Mouse (Mus musculus): Measurements from ENCODE around the gene Shmt1. TPM values are rescaled to one million over a fixed set of nuclear protein-coding genes. Genes with fewer than 3 reads are reported as not detected.
A peak's percentile ranks its signal among the peaks of the same experiment; 100 is the strongest.

Gene Shmt1
- total RNA-seq, 2 experiments from 2014 or later, result 5.3 to 6.6 TPM

DNA sequence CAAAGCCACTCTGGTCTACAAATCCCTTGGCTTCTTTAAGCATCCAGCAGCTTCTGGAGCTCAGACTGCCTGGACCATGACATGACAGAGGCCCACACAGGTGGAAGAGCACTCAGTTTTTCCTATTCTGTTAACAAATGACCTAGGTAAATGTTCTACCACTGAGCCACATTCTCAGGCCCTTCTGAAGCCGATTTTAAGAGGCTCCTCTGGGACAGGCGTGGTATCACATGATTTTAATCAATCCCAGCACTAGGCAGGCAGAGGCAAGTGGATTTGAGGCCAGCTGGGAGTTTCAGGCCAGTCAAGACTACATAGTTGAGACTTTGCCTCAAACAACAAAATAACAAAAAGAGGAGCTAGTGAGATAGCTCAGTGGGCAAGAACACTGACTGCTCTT, 21.0 kb downstream of the Shmt1 start:
- DNase-seq, result no peak

DNA sequence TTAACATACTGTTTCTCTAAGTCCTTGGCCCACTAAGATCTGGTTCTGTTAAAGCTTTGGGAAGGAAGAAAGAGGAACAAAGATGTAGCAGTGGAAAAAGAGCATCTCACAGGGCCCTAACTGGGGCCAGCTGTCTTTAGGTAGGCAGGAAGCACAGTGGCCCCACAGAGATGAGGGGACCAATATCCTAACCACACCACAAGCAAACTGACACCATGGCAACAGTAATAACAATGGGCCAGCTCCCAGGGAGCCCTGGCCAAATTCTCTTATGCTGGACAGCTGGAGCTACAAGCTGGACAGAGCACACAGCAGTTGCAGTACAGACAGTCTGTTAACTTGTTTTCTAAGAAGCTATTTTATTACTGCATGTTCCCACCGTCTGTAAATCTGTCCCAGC, 23.9 kb downstream of the Shmt1 start:
- peak in 1 of 2 experiments; percentile 20 for DNase-seq

DNA sequence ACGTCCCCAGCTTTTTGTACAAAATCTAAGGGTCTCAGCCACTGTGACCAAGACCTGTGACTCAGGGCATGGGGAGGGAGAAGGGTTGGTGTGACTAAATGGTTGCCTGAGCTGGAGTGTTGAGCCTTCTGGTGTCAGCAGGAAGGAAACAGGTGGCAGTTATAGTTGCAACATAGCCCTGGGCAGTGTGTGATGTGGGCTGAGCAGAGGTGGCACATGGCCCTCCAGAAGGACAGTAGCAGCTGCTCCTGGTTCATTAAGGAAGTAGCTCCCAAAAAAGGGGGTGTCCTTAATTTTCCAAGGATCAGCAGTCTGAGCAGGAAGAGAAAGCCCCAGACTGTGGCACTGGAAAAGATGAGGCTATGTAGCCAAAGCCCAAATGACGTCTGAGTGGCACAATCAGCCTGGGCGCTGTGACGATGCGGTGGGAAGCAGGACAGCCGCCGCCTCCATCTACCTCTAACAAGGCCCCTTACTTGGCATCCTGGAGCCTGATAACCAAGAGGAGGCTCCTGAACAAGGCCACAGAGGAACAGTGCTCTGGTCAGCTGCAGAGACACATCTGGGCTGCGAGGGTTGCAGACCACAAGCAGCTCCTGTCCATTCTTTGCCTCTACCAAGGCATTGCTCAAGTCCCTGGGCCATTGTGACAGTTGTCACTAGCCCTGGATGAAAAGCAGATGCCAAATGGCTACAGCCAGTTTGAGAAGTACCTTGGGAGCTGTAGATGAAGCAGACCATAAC, 27.2 kb downstream of the Shmt1 start:
- no peak for DNase-seq

DNA sequence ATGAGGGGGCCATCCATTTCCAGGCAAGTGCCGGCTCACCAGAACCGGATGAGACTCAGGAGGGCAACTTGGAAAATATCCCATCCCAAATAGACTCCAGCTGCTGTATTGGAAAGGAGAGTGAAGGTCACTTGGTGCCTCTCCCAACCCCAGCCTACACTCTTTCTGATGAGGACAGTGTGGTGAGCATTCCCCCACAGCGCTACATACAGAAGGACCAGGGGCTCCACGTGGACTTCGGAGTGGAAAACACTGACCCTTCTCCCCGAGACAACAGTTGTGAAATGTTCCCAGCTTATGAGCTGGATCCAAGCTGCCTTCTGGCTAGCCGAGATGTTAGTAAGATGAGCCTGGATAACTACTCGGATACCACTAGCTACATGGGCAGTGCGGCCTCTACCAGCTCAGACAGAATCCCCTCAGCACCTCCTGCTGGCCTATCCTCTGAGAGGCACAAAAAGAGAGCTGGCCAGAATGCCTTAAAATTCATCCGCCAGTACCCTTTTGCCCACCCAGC, 31.8 kb downstream of the Shmt1 start:
- DNase-seq, result no peak

DNA sequence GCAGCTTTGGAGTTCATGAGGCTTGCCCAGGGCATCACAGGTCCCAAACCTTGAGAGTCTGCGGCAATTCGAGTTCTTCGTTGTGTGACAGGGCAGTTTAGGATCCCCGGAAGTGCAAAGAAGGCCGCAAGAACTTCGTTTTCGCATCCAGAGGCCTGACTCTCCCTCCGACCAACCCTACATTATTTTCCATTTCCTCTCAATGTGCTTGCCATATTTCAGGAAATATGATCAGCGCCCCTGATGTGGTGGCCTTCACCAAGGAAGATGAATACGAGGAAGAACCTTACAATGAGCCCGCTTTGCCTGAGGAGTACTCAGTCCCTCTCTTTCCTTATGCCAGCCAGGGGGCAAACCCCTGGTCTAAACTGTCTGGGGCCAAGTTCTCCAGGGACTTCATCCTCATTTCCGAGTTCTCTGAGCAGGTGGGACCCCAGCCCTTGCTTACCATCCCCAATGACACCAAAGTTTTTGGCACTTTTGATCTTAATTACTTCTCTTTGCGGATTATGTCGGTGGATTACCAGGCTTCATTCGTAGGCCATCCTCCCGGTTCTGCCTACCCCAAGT, 33.6 kb downstream of the Shmt1 start:
- no peak for DNase-seq

DNA sequence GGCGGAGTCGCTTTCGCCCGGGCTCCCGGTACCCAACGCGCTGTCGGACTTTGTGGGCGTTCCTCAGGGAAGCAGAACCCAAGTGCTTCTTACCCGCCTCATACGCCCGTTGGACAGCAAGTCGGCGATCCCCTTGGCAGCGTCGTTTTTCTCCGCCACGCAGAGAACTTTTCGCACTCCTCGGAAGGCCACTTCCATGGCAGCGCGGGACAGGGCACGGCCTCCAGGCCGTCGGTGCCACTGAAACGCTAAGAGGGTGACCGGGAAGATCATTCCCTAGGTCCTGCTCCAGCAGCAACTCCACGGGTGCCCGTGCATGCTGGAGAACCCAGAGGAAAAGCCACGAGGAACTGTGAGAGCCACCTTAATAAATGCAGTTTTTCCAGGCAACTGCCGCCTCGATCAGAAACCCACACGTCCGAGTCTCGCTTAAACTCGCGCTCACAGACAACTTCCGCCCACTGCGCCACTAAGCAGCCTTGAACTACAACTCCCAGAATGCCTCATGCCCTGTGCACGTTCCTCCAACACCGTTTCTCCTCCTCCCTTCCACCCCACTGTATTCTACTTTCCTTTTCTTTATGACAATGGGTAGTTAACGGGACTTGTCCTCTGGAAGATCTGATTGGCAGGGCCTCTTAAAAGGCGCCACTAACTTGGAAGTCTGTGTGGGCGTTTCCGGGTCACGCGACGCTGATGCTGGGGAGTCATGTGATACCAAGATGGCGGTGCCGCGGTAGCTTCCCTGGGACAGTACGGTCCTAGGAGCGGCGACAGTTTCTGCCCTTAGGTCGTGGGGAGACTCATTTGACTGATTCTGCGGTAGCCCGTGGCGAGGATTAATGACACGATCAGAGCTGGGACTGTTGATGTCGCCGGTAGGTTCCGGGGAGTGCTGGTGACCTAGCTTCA, 34.4 kb downstream of the Shmt1 start, which contains the start of the genes Top3a and Smcr8:
Gene Top3a, minus strand, starts transcription at position 537 of the 912 bp plus-strand sequence.
Gene Smcr8, plus strand, starts transcription at position 696 of the 912 bp plus-strand sequence.
- DNase-seq, result peak; percentile 87 to 88

DNA sequence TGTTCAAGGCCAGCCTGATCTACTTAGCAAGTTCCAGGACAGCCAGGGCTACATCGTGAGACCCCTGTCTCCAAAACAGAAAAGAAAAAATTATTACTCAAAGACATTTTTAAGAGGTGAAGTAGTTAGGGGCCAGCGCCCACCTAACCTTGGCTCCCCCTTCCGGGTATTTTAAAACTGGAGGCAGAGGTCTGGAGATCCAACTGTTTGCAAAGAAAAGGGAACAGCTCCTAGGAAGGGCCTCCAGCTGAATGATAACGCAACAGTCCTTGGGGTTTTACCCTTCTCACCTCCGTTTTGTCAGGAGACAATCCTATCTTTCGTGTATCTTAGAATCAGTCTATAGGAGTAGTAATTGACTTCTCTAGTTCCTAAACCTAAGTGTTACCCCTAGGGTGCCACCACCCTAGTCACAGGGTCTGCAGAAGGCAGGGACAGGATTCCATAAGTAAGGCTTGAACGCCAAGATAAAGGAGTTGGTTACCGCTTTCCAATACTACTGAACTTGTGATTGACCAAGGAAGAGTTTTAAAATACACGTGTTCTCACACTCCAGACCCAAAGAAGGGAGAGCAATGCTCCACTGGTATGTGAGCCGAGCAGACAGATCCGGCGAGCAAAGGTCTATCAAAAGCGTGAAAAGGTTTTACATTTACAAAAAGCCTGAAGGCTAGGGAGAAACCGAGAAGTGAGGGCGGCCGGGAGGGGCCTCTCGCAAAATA, 35.2 kb downstream of the Shmt1 start:
- no peak for DNase-seq

DNA sequence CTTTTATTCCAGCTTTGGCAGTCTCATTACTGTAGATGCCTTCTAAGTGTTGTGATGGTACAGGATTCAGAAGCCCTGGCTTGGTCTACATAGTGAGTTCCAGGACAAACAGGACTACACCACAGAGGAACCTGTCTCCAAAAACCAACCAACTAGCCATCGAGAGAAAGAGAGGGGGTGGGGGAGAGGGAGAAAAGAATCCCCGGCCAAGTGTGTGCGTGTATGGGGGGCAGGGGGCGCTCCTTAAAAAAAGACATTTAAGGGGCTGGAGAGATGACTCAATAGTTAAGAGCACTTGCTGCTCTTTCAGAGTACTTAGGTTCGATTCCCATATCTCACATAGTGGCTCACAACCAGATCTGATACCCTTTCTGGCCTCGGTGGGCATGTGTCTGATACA, 35.9 kb downstream of the Shmt1 start:
- DNase-seq, result no peak

DNA sequence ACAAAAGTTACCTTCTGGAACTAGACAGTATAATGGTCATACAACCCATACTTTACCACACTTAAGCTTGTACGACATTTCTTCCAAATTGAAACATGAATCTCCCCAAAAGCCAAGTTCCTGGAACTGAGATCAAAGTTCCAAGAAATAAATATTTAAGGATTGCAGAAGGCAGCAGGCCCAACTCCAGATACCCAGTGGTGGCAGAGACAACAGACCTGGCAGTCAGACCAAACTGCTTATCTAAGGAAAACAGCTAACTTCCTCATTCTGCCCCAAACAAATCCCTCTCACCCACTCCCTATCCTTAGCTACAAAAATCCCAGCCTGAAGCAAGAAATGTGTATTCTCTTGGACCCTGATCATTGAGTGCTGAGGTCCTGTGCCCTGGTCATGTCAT, 36.7 kb downstream of the Shmt1 start:
- no peak for DNase-seq

DNA sequence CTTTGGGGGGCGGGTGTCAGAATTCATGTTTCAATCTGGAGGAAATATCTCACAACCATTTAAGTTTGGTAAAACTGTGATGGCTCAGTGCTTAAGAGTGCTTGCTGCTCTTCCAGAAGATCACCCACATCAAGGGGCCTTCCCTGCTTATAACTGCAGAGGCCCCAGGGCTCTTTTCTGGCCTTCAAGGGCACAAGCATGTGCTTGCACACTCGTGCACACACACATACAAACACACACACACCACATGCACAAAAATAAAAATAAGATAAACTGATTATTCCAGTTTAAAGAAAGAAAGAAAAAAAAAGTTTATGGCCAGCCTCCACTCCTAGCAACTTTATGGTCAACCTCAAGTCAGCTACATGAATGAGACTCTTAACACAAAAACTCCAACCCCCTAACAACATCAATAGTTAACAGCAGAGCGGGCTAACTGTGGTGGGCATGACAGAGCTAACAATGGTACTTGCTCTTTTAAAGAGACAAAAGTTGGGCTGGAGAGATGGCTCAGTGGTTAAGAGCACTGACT, 37.3 kb downstream of the Shmt1 start:
- no peak for DNase-seq

DNA sequence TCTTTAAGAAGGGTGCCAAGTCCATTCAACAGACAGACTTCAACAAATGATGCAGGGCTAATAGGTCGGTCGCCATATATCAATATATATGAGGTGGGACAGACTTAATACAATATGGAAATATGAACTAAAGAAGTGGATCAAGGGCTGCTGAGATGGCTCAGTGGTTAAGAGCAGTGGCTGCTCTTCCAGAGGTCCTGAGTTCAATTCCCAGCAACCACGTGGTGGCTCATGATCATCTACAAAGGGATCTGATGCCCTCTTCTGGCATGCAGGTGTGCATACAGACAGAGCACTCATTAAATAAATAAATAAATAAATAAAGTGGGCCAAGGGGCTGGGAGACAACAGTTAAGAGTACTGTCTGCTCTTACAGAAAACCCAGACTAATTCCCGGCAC, 39.4 kb downstream of the Shmt1 start:
- no peak for DNase-seq

DNA sequence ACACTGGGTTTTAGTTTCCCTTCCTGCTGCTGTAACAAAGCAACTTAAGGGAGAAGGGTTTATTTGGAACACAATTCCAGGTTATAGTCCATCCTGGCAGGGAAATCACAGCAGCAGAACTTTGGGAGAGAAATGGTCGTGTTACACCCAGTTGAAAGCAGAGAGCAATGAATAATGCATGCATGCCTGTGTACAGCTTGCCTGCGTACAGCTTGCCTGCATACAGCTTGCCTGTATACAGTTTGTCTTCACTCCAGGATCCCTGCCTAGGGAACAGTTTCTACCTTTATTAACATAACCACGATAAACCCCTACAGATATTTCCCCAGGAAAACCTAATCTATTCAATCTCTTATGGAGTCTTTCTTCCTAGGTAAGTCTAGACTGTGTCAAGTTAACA, 40.7 kb downstream of the Shmt1 start:
- DNase-seq, result no peak

DNA sequence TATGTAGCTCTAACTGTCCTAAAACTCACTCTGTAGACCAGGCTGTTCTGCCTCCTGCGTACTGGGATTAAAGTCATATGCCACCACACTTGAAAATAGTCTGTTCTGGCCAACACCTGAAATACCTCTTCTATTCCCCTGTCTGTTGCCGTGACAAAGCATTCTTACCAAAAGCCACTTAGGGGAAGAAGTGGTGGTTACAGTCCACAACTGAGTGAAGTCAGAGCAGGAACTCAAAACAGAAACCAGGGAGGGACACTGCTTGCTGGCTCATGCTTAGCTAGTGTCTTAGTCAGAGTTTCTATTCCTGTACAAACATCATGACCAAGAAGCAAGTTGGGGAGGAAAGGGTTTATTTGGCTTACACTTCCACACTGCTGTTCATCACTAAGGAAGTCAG, 42.2 kb downstream of the Shmt1 start:
- DNase-seq, result no peak

DNA sequence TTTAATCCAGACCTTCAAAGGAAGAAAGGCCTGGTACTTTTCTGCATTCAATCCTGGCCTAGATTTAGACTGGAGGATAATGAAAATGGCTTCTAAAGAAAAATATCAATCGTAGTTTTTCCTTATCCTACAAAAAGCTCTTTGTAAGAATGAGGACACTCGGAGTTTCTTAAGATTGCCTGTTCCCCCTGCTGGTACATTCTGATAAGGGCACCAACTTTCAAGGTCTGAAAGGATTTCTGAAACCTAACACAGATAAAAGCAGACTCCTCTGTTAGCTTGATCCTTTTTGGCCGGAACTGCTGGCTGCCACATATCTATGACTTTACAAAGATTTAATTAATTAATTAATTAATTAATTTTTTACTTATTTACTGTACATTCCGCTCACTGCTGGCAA, 44.5 kb downstream of the Shmt1 start:
- DNase-seq, result no peak

DNA sequence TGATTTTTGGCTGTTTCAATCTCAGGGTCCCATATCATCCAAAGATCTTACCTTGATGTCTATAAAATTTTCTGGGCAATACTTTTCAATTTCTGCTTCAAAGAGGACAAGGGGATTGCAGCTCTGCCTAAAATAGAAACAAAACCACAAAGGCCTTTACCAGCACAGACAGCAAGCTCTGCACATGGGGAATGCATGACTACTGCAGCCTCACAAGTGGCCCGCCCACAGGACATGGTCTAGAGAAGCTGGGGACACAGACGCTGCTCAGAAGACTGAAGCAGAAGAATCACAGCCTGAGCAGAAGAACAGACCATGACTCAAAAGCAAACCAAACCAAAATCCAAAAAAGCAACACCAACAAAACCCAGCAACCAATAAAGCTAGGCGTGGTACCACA, 49.8 kb downstream of the Shmt1 start:
- DNase-seq, result no peak

DNA sequence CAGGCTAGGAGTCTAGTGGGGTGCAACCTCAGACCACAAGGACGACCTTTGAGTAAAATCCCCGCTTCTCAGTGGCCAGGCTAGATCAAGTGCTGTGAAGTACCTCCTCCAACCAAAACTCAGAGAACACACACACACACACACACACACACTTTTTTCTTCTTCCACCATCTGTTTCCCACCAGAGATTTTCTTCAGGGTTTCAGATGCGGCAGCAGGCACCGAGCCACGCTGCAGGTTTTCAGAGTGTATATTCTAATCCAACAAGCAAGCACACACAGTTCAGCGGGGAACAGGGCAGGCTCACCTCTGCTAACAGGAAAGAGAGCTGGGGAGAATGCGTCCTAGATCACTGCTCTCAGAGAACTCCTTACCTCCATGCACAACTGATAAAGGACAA, 55.9 kb downstream of the Shmt1 start:
- DNase-seq, result no peak

DNA sequence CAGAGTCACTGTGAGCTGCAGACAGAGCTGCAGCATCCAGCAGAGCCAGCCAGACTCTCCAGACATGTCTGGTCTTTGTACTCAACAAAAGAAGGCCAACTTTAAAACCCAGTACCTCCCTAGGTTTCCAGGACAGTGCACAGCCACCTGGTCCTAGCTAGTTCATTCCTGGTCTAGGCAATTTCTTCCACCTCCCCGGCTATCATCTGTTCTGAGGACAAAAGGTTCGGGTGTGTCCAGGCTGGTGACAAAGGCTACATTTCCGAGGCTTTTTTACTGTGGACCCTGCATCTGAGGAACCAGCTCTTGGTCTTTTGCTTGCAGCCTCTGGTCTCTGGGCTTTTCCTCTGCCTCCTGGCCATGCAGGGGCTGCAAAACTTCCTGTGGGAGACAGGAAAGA, 71.2 kb downstream of the Shmt1 start:
- no peak for DNase-seq

Other genes starting within 250 kb of the Shmt1 start
- 10 to 100 TPM; 42.3 to 47.9 TPM for gene Llgl1, start 112.0 kb downstream of the Shmt1 start, total RNA-seq (2021)
- 10 to 100 TPM; 58.4 to 60.6 TPM for gene Flii, start 84.5 kb downstream of the Shmt1 start, total RNA-seq (2021)
- 10 to 100 TPM; 23.6 to 24.4 TPM for gene Mief2, start 83.3 kb downstream of the Shmt1 start, total RNA-seq (2021)
- gene Top3a, start 34.4 kb downstream of the Shmt1 start, total RNA-seq (2021), result 1 to 10 TPM; 5.1 to 5.3 TPM
- gene Smcr8, start 34.2 kb downstream of the Shmt1 start, total RNA-seq (2021), result 10 to 100 TPM; 31.4 to 35.3 TPM
- gene Dhrs7b, start 18.9 kb upstream of the Shmt1 start, total RNA-seq (2021), result 10 to 100 TPM; 27.0 to 28.5 TPM
- 10 to 100 TPM; 28.1 to 28.4 TPM for gene Tmem11, start 67.6 kb upstream of the Shmt1 start, total RNA-seq (2021)
- gene Natd1, start 103.0 kb upstream of the Shmt1 start, total RNA-seq (2021), result 10 to 100 TPM; 11.3 to 12.3 TPM
- 10 to 100 TPM; 12.4 to 14.8 TPM for gene Map2k3, start 120.3 kb upstream of the Shmt1 start, total RNA-seq (2021)
- 1 to 10 TPM; 6.0 to 6.9 TPM for gene Kcnj12, start 210.8 kb upstream of the Shmt1 start, total RNA-seq (2021)